Mouse (Mus musculus): ENCODE data around the gene Arhgef39.

DNA sequence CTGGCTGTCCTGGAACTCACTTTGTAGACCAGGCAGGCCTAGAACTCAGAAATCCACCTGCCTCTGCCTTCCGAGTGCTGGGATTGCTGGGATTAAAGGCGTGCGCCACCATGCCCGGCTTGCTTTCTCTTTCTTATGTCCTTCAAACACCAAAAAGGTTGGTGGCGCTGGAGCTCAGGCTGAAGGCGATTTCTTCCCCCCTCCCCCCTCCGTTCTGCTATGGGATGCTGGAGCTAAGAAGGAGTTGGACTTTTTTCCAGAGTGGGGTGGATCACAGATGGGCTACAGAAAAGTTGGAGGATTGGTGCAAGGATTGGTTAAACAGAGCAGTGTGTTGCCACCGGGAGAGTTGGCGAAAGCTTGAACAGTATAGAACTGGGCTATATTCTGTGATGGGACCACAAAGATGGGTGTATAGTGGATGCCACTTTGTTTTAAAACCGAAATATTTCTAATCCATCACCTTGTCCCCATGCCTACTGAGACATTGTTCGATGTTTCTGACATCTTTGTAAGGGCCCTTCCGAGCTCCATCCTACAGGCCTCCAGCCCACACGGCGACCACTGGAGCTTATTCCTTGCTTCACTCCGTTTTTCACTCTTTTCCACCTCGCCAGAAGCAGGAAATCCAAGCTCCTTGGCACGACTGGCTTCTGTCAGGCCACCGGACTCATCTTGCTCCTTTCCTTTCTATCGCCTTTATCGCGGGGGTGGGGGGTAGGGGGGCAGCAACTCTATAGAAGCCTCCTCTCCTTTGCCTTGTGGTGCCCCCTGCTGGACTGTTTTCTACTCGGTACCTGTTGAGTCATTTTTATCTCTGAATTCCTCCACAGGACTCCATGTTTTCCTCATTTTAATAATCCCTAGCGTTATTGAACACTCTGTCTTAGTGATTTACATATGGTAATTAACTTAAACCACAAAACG lies 20.3 kb downstream of the Arhgef39 start:
- TF ChIP-seq POLR2A (IDR thresholded peaks at IDR 0.05; ENCODE audit: insufficient read depth, low read depth, low read length) = no peak
- TF ChIP-seq CTCF (IDR thresholded peaks at IDR 0.05; ENCODE audit: insufficient read depth, low read depth, low read length) = peak; percentile 63

All from olfactory bulb, adult 2 months (tissue).